Mouse (Mus musculus): Measurements from ENCODE around the gene Mrps27.

Gene Mrps27

DNA sequence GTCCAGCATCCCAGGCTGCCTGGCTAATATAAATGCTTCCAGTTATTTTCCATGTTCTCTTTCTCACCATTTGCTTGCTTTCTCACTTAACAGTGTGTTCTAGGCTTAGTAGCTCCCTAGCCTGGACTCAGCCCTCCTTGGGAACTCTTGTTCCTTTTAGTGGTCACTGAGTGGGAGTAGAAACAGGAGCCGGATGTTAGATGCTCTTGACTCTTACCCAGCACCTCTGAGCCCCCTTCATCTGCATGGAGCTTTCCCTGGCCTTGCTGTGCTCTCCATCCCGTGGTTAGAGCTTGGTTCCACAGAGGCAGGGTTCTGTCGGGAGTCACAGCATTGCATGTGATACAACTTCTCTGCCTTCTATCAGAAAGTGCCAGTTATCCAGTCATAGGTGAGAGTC is 7.0 kb downstream of the Mrps27 start:
- no peak for DNase-seq (ENCODE audit: low read depth, low spot score)

DNA sequence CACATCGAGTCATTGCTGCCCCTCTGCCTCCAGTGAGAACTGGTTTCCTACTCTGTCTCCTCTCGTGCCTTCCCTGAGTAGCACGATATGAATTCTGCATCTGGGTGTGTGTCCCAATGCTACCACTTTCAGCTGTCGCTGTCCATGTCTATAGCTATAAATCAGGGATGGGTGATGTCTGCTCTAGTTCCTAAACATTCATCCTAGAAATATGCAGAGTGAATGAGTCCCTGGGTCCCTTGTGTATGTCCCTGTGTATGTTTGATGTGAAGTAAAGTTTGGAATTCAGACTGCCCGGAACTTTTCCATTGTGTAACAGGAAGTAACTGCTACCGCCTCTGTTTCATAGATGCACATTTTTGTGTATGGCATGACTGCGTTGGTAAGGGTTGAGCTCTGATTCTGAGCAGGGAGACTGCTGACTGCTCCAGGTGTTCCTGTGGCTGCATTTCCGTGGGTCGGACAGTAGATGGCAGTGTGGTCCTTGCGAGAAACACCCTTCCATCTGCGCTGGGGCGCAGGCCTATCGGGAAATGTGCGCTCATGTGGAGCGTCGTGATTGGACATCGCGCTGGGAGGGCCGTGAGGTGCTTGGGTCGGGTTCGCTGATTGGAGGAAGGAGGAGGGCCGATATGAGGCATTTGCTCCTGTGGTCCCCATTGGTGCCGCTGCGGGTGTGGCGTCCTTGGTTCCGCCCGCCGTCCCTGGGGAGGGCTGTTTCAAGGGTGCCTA is 8.3 kb downstream of the Mrps27 start:
- DNase-seq (ENCODE audit: low read depth, low spot score) = peak; percentile 94

DNA sequence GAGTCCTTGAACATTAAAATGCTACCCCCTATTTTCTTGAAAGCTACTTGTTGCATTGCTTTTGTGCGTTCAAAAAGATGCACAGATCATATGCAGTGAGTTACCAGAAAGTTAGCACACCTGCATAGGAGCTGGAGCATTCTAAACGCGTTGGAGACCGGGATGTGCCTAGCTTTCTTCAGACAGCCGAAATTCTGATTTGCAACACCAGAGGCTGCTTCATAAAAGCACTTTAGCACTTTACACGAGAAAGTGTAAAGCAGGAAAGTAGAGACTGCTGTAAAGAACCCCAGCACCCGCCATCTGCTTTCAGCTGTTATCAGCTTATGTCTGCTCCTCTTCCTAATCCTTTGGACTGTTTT is 8.9 kb downstream of the Mrps27 start:
- peak; percentile 57 for DNase-seq (ENCODE audit: low read depth, low spot score)

DNA sequence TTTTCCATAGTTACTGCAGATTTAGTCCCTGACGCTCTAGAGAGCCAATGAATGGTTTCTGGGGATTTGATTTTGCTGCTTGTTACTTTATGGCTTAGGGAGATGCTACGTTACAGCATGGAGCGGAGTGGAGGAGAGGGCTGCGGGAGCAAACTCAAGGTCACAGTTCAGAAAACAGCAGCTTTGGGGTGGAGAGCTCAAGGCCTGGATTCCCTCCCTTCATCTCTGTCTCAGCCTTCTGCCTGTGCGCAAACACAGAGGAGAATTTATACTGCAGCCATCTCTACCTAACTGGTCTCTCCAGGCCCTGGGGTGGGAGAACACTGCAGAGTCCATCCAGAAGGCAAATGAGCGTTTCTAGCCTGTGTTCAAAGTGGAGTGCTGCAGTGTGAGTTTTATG is 10.5 kb downstream of the Mrps27 start:
- DNase-seq (ENCODE audit: low read depth, low spot score) = no peak

DNA sequence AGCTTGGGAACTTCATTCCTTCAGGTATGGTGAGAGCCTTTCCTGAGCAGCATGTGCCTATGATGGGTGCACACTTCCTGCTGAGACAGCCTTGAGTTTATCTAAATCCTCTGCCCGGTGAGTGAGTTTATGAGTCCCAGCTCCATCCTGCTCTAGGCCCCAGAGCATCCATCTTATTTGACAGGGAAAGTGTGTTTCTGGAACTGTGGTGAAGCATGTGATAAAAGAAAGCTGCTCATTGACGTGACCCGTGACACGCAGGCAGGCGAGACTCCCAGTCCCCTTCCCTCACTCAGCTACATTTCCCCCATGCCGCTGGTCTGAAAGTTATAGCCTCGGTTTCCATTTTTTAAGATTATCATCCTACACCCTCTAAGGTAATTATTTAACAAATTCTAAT is 11.3 kb downstream of the Mrps27 start:
- no peak for DNase-seq (ENCODE audit: low read depth, low spot score)

DNA sequence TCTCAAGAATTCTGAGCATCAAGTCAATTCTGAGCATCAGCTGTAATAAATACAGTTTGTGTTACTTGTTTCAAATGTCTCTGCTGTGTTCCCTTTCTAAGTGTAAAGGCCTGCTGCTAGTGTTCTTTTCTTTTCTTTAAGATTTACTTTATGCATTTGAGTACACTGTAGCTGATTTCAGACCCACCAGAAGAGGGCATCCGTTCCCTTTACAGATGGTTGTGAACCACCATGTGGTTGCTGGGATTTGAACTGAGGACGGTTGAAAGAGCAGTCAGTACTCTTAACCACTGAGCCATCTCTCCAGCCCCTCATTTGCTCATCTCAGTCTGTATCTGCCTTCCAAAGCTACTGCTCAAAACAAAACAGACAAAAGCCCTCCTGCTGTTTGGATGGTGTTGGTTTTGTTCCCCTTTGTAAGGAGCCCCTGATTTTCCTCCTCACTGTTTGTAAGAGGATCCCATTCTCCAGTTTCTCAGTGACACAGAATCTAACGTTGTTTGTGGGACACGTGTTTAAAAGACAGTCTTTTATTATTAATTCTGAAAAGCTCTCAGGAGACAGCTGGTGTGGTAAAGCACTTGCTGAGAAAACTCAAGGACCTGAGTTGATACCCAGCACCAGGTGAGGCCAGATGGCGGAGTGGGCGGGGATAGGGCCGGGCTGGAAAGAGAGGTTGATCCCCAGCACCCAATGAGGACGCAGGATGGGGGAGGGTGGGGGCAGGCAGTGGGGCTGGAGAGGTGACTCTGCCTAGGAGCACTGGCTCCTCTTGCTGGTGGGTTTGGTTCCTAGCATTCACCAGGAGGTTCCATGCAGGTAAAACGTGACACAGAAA is 12.1 kb downstream of the Mrps27 start:
- no peak for DNase-seq (ENCODE audit: low read depth, low spot score)

DNA sequence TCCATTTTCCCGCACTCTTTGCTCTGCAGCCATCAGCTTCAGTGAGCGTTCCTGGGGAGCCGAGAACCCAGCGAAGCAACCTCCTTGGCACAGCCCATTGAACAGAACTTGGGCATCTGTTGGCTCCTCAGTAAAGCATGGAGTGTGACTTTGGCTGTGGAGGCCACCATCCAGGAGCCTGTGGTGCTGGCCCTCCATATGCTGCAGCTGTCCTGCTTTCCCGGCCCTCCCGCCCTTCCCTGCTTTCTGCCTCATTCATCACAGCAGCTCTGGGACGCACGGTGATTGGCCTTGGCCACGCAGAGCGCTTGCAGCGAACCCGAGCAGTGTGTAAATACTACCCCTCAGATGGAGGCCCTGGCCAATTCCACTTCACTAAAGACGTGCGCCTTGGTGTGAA is 14.3 kb downstream of the Mrps27 start:
- DNase-seq (ENCODE audit: low read depth, low spot score) = no peak

DNA sequence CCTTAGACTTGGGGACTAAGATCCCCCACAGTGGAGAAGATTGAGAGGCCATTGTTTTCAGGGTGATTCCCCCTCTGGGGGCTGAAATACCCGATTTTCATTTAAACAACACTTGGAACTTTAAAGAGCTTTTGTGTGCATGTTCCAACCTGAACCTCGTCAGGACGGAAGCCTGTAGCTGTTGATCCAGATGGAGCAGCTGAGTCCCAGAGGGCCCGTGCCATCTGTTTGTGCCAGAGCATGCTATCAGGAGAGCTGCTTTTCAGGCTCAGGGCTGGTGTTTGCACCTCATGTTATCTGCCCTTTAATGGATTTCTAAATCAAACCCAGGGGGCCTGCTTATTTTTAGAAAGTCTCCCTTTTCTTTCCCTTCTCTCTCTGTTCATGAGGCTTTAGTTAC is 19.3 kb downstream of the Mrps27 start:
- no peak for DNase-seq (ENCODE audit: low read depth, low spot score)

DNA sequence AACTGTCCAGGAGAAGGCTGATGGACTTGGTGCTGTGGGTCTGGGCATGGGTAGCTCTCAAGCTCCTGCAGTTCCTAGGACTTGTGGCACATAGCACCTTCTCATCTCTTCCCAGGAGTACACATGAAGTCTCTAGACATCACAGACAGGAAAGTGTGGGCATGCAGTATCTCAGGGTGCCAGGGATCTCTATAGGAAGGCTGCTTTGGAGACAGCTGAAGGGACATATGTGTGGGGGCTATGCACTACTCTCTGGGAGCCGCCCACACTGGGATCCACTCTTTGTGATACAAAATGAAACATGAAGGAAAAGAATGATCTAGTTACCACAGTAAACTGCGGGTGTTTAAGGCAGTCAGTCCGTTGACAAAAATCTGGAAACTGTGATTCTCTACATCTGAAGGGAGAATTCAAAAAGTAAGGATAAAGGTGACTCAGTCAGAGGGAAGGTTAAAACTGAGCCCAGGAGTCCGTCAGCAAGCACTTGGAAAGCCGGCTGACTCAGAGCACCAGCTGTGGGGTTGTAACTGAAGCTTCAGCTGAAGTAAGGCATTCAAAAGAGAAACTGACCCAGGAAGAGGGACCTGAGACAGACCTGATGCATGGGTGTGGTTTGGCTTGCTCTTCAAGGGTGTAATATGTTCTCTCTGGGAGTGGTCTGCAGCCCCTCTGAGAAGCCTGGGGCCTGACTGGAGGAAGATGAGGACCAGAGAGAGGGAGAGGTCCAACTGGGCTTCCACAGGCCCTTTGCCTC is 22.0 kb downstream of the Mrps27 start:
- no peak for DNase-seq (ENCODE audit: low read depth, low spot score)

DNA sequence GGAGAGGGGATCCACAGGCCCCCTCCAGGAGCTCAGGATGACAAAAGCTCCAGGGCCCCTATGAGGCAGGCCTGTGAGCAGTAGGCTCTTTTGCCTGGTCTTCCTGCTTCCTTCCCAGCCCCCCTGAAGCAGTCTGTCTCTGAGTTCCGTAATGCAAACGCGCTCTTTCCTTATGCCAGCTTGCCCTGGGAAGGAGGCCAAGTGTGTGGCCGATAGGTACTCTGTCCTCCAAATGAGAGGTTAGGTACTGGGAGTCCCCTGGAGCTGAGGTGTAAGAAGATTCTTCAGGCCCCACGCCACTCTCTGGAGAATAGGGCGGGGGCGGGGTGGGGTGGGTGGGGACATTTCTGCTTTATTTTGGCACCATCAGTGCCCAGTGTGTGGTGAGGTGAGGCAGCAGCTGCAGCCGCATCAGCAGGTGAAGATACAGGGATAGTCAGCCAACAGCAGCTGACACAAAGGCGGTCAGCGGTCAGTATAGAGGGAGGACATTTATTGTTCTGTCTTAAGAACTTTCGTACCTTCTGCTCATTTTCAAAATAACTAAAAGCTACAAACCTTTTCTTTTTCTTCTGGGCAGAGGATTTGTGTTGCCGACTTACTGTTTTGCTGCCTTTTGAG is 23.1 kb downstream of the Mrps27 start:
- no peak for DNase-seq (ENCODE audit: low read depth, low spot score)

DNA sequence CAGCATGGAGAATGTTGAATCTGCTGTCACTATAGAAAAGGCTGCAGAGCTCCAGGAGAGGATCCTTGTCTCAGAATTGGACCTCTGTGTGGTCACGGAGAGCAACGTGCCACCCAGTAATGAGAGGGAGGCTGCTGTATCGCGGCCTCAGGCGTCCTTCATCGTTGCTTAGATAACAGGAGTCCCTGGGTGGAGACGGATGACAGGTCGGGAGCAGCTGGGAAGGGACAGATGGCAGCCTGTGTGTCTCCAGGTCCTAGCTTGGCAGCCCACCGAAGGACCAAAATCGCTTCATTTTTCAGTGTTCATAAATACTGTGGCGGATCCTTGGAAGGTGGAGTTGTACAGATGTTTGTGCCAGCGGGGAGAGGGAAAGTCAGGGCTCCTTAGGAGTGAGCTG is 24.5 kb downstream of the Mrps27 start:
- DNase-seq (ENCODE audit: low read depth, low spot score) = no peak

DNA sequence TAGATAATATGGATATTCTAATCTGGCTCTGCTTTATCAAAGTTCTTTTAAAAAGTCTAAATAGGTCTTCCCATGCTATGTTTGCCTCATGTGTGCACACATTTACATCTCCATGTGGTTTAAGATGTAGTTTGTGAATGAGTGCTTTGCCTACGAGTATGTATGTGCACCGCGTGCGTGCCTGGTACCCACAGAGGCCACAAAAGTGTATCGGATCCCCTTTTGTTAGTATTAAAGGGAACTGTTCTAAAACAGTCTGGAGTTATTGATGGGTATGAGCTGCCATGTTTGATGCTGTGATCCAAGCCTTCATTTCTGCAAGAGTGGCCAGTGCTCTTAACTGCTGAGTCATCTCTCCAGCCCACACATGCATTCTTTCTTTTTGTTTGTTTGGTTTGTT is 26.7 kb downstream of the Mrps27 start:
- no peak for DNase-seq (ENCODE audit: low read depth, low spot score)

DNA sequence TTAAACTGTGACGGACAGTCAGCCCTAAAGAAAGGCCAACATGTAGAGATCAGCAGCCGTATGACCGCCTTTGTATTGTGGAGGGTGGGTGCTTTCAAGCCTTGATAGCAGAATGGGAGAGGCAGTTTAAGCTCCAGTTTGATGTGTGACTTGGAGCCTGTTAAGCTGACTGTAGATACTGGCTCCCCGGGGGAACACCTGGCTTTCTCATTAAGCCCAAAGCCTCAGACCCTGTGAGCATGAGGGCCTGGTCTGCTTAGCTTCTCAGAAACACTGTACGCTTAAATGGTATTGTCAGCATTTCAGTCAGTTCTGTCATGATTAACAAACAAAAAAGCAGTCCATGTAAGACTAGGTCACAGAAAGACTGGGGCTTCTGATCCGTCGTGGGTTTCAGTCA is 29.1 kb downstream of the Mrps27 start:
- no peak for DNase-seq (ENCODE audit: low read depth, low spot score)

DNA sequence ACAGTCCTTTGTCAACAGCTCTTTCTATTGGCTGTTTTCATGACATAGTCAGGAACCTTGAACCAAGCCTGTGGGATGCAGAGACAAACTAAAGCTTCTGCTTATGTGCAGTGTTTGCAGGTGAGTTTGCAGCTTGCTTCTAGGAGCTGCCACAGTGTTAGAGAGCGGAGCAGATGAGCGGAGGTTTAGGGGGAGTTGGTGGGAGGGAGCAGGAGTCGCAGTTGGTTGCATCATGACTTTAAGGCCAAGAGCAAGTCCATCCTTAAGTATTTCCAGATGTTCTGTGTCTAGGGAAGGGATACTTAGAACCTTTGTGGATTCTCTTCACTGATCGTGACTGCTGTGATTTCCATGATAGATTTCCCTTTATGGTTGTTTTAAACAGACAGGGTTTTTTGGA is 29.6 kb downstream of the Mrps27 start:
- DNase-seq (ENCODE audit: low read depth, low spot score) = no peak

DNA sequence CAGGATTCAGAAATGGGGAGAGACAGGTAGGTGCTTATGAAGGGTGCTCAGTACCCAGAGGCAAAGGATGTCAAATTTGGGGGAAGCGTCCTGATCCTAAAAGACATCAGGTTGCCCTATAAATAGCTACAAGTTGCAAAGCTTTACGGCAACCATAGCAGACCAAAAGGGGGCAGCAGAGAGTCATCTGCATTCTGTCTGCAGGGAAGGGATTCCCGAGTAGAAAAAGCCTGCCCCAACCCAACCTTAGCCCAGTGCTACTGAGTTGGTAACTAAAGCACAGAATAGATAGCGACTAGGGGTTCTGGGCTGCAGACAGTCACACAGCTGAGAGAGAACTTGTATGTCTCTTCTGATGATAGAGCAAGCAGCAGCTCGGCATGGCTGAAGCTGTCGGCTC is 31.0 kb downstream of the Mrps27 start:
- peak; percentile 74 for DNase-seq (ENCODE audit: low read depth, low spot score)

DNA sequence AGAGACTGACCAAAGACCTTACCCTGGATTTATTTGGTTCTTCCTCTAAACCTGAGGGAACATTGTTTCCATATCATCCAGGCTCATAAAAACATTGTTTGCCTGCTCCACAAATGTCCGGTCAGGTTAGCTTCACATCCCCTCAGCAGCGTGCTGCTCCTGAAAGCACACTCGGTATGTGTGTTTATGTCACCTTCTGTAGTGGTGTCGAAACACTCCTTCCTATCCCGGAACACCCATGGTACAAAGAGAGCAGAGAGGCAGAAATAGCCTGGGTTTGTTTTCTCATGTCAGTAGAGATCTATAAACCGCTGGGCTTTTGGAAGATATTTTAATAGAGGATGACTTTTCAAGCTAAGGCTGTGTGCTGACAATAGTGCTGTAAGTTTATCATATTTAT is 32.5 kb downstream of the Mrps27 start:
- DNase-seq (ENCODE audit: low read depth, low spot score) = no peak

DNA sequence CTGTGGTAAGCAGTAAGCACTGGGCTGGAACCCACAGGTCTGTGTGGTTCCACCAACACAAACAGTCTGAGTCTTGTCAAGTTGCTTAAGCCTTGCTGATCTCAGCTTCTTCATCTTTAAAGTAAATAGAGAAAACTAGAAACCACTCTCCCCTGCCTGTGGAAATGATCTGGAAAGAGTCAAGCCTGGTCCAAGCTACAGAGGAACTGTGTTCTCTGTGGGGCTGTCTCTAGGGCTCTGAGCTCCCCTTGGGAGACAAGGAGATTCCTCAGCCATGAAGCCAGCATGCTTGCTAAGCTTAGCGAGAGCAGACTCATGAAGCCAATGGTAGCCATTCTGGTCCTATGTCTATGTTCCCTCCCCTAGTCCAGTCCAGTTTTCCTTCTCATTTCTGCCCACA is 33.6 kb downstream of the Mrps27 start:
- no peak for DNase-seq (ENCODE audit: low read depth, low spot score)

DNA sequence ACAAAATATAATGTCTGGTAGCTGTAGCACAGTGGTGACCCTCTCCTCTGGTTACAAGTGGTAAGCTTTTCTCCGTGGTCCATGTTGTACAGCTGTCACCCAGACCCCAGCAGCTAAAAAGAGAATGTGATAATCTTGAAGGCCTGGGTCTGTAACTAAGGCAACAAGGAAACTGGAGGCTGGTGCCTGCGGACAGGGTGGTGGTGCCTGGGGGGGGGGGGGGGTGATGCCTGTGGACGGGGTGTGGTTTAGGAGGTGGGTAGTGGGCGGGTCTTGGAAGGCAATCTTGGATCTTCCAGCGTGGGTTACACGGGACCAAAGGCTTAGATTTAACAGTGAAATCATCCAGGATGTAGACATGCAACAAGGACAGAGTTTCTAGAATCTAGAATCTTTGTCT is 37.8 kb downstream of the Mrps27 start:
- no peak for DNase-seq (ENCODE audit: low read depth, low spot score)

DNA sequence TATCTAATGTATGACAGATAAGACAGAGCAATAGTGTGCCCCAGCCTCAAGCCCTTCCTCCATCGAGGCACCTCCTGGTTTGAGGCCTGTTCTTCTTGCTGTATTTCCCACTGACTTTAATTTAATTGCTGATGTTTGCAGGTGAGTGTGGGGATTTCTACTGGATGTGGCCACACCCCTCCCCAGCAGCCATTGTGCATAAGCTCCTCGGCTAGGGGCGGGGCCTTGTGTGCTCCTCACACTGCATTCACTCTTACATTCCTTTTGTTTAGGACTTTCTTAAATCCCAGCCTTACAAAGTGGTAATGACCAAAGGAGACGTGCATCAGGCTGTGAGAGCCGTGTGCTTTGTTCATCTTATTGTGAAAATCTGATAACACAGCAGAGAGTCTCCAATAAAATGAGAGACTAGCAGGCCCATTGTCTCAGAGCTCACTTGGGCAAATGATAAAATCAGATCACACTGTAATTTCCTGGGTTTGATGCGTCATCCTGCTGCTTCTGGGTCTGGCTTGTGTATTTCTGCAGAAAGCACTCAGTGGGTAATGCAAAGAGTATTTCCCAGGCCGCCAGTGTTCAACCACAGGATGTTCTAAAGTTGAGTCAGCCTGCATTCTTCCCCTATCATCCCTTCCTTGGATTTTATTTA is 40.1 kb downstream of the Mrps27 start:
- no peak for DNase-seq (ENCODE audit: low read depth, low spot score)

DNA sequence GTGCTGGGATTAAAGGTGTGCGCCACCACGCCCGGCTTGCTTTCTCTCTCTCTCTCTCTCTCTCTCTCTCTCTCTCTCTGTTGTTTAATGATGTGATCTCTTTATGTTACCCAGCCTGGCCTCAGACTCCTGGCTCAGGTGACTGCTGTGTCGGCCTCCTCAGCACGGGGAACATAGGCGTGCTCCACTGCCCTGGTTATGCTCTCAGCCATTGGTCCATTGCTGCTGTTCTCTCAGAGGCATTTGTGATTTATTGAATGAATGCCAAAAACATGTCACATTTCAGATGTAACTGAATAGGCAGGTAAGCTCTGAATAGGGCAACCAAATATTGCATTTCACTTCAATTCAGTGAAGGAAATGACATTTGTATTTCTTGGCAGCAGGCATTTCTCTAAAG is 41.3 kb downstream of the Mrps27 start:
- DNase-seq (ENCODE audit: low read depth, low spot score) = no peak

DNA sequence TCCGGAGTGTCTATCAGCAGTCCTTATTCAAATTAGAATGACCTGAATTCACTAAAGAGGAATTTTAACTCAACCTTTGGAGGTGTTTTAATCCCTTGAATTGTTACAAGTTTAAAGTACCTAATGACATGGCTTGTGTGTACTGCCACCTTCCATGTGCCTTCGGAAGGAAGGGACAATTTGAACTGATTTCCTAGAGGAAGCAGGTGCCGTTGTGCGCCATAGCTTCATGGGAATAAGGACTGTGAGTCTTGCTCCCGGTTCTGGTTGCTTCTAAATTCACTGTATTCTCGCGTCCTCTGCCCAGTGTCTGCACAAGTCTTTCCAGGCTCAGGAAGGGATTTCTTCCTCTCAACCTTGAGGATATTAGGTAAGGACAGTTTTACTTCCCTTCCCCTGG is 41.8 kb downstream of the Mrps27 start:
- no peak for DNase-seq (ENCODE audit: low read depth, low spot score)
